Mouse (Mus musculus): ENCODE measurements around the gene 9130230L23Rik.

The 9130230L23Rik gene

GRCm38 (mm10) chr5:65954130-65955080, 49.7 kb downstream of the 9130230L23Rik start:
- DNase-seq, result no peak

- DNase-seq, result peak; percentile 81 to 83
These were observed 52.6 kb downstream of the 9130230L23Rik start for GRCm38 (mm10) chr5:65951513-65951909.

GRCm38 (mm10) chr5:65950679-65951512, 53.2 kb downstream of the 9130230L23Rik start:
- peak; percentile 82 to 85 for DNase-seq

- peak; percentile 66 to 67 for DNase-seq
These were observed 53.8 kb downstream of the 9130230L23Rik start for GRCm38 (mm10) chr5:65950236-65950635.

GRCm38 (mm10) chr5:65949822-65950221, 54.3 kb downstream of the 9130230L23Rik start:
- DNase-seq, result peak in 1 of 2 experiments; percentile 43

GRCm38 (mm10) chr5:65941145-65941544, 62.9 kb downstream of the 9130230L23Rik start:
- no peak for DNase-seq

- peak; percentile 90 to 92 for DNase-seq
These were observed 65.9 kb downstream of the 9130230L23Rik start for GRCm38 (mm10) chr5:65937998-65938715.

- peak; percentile 42 to 51 for DNase-seq
These were observed 66.9 kb downstream of the 9130230L23Rik start for GRCm38 (mm10) chr5:65937011-65937726.

GRCm38 (mm10) chr5:65934783-65935182, 69.3 kb downstream of the 9130230L23Rik start, which contains the start of gene Chrna9:
Gene Chrna9 (plus strand): TSS chr5:65934921.
- DNase-seq, result no peak

GRCm38 (mm10) chr5:65933764-65934163, 70.3 kb downstream of the 9130230L23Rik start:
- DNase-seq, result peak in 1 of 2 experiments; percentile 63

- DNase-seq, result peak in 1 of 2 experiments; percentile 48
These were observed 70.8 kb downstream of the 9130230L23Rik start for GRCm38 (mm10) chr5:65933258-65933657.

- peak in 1 of 2 experiments; percentile 29 for DNase-seq
These were observed 73.9 kb downstream of the 9130230L23Rik start for GRCm38 (mm10) chr5:65930171-65930570.

Data from B cell, adult 2 months (primary cell).